Mouse (Mus musculus): ENCODE data around the gene Tmem131l.

DNA sequence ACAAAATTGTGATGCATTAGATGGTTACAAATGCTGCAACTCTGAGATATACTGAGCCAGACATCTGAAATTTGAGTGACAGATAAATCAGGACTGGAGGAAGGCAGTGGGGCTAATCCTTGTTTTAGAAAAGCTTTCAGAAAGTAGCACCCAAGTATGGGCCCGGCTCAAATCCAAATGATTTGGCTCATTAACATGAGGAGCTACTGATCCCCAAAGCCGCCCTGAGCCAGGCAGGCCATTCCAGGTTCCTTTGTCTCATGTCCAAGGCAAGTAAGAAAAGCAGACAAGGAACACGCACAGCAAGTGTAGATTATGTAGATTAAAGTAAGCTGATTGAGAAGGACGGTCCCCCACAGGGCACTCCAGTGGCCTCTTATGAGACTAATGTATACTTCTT lies 57.2 kb downstream of the Tmem131l start:
- TF ChIP-seq CTCF (IDR thresholded peaks at IDR 0.05; ENCODE audit: low read depth, low read length) = no peak
- no peak for TF ChIP-seq POLR2A (IDR thresholded peaks at IDR 0.05; ENCODE audit: borderline replicate concordance, low read depth, low read length)
